ENCODE assay signal across 8 mouse cellular contexts in genomic region chr11:119219816-119220465, GRCm38 (mm10). TPM values are rescaled to one million over a fixed set of nuclear protein-coding genes. Genes with fewer than 3 reads are reported as not detected.
A peak's percentile ranks its signal among the peaks of the same experiment; 100 is the strongest.
DNase-seq lines count a peak whose midpoint lies in the region; ATAC-seq lines count a peak whose summit lies in the region.

No protein-coding gene starts in this region.

- intact Hi-C loops in heart, postnatal 14 days (cut with DNase I), result no loop called here

- H3K9ac ChIP-seq in neural tube, embryonic 12.5 days, result no peak overlapping the region
- peak overlapping the region; percentile 43 for H3K9ac ChIP-seq in forebrain, embryonic 13.5 days

- 10% methylated on average over 17 of the region's 17 CpGs for WGBS in neural tube, embryonic 12.5 days
- WGBS in forebrain, embryonic 13.5 days, result 4% methylated on average over 17 of the region's 17 CpGs

- no peak overlapping the region for H3K4me3 ChIP-seq in neural tube, embryonic 12.5 days
- peak overlapping the region; percentile 6; the same call in 1 of the 2 replicates for H3K4me3 ChIP-seq in forebrain, embryonic 13.5 days

- peaks cover 5% of the 10 kb centered on the region; the same call in 1 of the 2 replicates for H3K36me3 ChIP-seq in neural tube, embryonic 12.5 days
- H3K36me3 ChIP-seq in forebrain, embryonic 13.5 days (ENCODE audit: poor library complexity, severe bottlenecking), result 0 out of 2 replicates have a peak, but pooled peaks cover 11% of the 10 kb centered on the region

- no peak for ATAC-seq in neural tube, embryonic 12.5 days (ENCODE audit: low FRiP score, low read depth)
- ATAC-seq in forebrain, embryonic 13.5 days, result peak; percentile 68
- no peak for ATAC-seq in erythroid progenitor cell, adult 5-6 weeks (replicated peaks; ENCODE audit: low FRiP score, poor library complexity, severe bottlenecking)

- no peaks in the 10 kb centered on the region for H3K9me3 ChIP-seq in neural tube, embryonic 12.5 days
- H3K9me3 ChIP-seq in forebrain, embryonic 13.5 days (replicated peaks), result no peaks in the 10 kb centered on the region

- H3K27ac ChIP-seq in neural tube, embryonic 12.5 days, result 0 out of 2 replicates have a peak overlapping the region, but pooled peaks have one; percentile 27
- peak overlapping the region; percentile 91 for H3K27ac ChIP-seq in forebrain, embryonic 13.5 days

- H3K27me3 ChIP-seq in neural tube, embryonic 12.5 days (replicated peaks), result no peaks in the 10 kb centered on the region
- no peaks in the 10 kb centered on the region for H3K27me3 ChIP-seq in forebrain, embryonic 13.5 days

- no peak for DNase-seq in neural tube, embryonic 10.5 days (ENCODE audit: extremely low spot score, low spot score)
- DNase-seq in heart, postnatal 14 days, result peak; percentile 73 to 84
- DNase-seq in kidney, postnatal 36 days, result peak; percentile 90 to 94
- DNase-seq in lung, postnatal 25 days (ENCODE audit: low spot score), result peak; percentile 35
- DNase-seq in liver, result no peak

- peak overlapping the region; percentile 30 for H3K4me2 ChIP-seq in neural tube, embryonic 12.5 days (replicated peaks)
- H3K4me2 ChIP-seq in forebrain, embryonic 13.5 days, result peak overlapping the region; percentile 52

- H3K4me1 ChIP-seq in neural tube, embryonic 12.5 days, result peaks cover 68% of the 10 kb centered on the region
- peaks cover 82% of the 10 kb centered on the region for H3K4me1 ChIP-seq in forebrain, embryonic 13.5 days

RNA-seq across cellular contexts. Expression of gene Tbc1d16, which starts 8.4 kb away (rescaled TPM):
- polyA plus RNA-seq in neural tube, embryonic 12.5 days (2016; fragmentation: Nextera tagmentation; extraction: Ambion mirVana), result 26.0 and 38.1 TPM in 2 replicates
- 45.3 and 46.0 TPM in 2 replicates for polyA plus RNA-seq in forebrain, embryonic 13.5 days (2015; fragmentation: Nextera tagmentation; extraction: Ambion mirVana)
- total RNA-seq in heart, postnatal 14 days (2021), result 10 to 100 TPM; 68.5 to 68.7 TPM
- 0.84 and 1.1 TPM in 2 replicates for total RNA-seq in erythroid progenitor cell, adult 5-6 weeks (2015; ENCODE audit: low replicate concordance)
- total RNA-seq in erythroid progenitor cell, adult 5-6 weeks (2017; ENCODE audit: low replicate concordance), result 0.26 TPM in 1 of 2 replicates, not detected in the other

RNA-seq across cellular contexts. Expression of gene Ccdc40, which starts 8.4 kb away (rescaled TPM):
- polyA plus RNA-seq in neural tube, embryonic 12.5 days (2016; fragmentation: Nextera tagmentation; extraction: Ambion mirVana), result 11.5 and 18.0 TPM in 2 replicates
- 14.3 and 17.2 TPM in 2 replicates for polyA plus RNA-seq in forebrain, embryonic 13.5 days (2015; fragmentation: Nextera tagmentation; extraction: Ambion mirVana)
- under 1 TPM; 0.15 to 0.31 TPM for total RNA-seq in heart, postnatal 14 days (2021)
- total RNA-seq in erythroid progenitor cell, adult 5-6 weeks (2015; ENCODE audit: low replicate concordance), result not detected in 2 replicates
- total RNA-seq in erythroid progenitor cell, adult 5-6 weeks (2017; ENCODE audit: low replicate concordance), result 0.13 and 1.9 TPM in 2 replicates

RNA-seq across cellular contexts. Expression of gene Gaa, which starts 47.7 kb away (rescaled TPM):
- polyA plus RNA-seq in neural tube, embryonic 12.5 days (2016; fragmentation: Nextera tagmentation; extraction: Ambion mirVana), result 40.9 and 43.0 TPM in 2 replicates
- 26.8 and 33.6 TPM in 2 replicates for polyA plus RNA-seq in forebrain, embryonic 13.5 days (2015; fragmentation: Nextera tagmentation; extraction: Ambion mirVana)
- 10 to 100 TPM; 53.1 to 56.0 TPM for total RNA-seq in heart, postnatal 14 days (2021)
- total RNA-seq in erythroid progenitor cell, adult 5-6 weeks (2015; ENCODE audit: low replicate concordance), result 4.2 and 8.6 TPM in 2 replicates
- 5.6 and 17.9 TPM in 2 replicates for total RNA-seq in erythroid progenitor cell, adult 5-6 weeks (2017; ENCODE audit: low replicate concordance)

Comparison
In these comparisons a context has a peak if more than half of its experiments do, and no peak if none do; other contexts are left out.
1. DNase-seq: peak in heart, postnatal 14 days (2 of 2), kidney, postnatal 36 days (2 of 2) and lung, postnatal 25 days (single experiment); none in neural tube, embryonic 10.5 days (single experiment) and liver (single experiment).
2. RNA of gene Tbc1d16, which starts 8.4 kb away (total RNA-seq): 68.5 to 68.7 TPM in heart, postnatal 14 days; 0.26 to 1.1 TPM in erythroid progenitor cell, adult 5-6 weeks; every median in the first group is over 10 times any median in the second.